Mouse (Mus musculus) spleen, adult 2 months (tissue): ENCODE results near the gene Ldhb.

Experiments
- CTCF ChIP-seq: fragments of 200-500 bp; IDR thresholded peaks from 2 replicates; pipeline ENCODE4 v1.5.1; 2011; ENCODE audit warnings: mild to moderate bottlenecking, inconsistent platforms; ENCODE audit not compliant: insufficient read depth, insufficient read length, insufficient replicate concordance; ENCODE audit errors: extremely low read depth
- POLR2A ChIP-seq: fragments of 200-500 bp; IDR thresholded peaks from 2 replicates; pipeline ENCODE4 v1.6.1; 2011; ENCODE audit warnings: low read depth, low read length, inconsistent platforms

- TF ChIP-seq CTCF (no peak), POLR2A (no peak)
Observed at GRCm38 (mm10) chr6:142485478-142486123, 22.2 kb downstream of the Ldhb start.
